Mouse (Mus musculus): Measurements from ENCODE around the gene Xk. TPM values are rescaled to one million over a fixed set of nuclear protein-coding genes. Genes with fewer than 3 reads are reported as not detected.
"Not testable (repeated sequence)": the region's sequence is repeated elsewhere in the genome, so short reads cannot be mapped to it uniquely, and the experiment has no call there.

Gene Xk
- total RNA-seq (2021) = 1 to 10 TPM; 4.1 to 6.1 TPM
- long read RNA-seq, experiment 1, full-length matches to known transcripts = 6 of 7 reads
- long read RNA-seq, experiment 1, partial matches to known transcripts = 1 of 7 reads
- long read RNA-seq, experiment 1, other reads (novel, unspliced or antisense) = 0 of 7 reads
- long read RNA-seq, experiment 2, full-length matches to known transcripts = 1 of 1 reads
- long read RNA-seq, experiment 2, partial matches to known transcripts = 0 of 1 reads
- long read RNA-seq, experiment 2, other reads (novel, unspliced or antisense) = 0 of 1 reads

GRCm38 (mm10) chrX:9272460-9273361 is at the start of gene Xk:
TSS of gene Xk (plus strand) at chrX:9272756.
- intact Hi-C loops (cut with DNase I) = no loop called here
- DNase-seq = peak; percentile 57 to 62

DNA sequence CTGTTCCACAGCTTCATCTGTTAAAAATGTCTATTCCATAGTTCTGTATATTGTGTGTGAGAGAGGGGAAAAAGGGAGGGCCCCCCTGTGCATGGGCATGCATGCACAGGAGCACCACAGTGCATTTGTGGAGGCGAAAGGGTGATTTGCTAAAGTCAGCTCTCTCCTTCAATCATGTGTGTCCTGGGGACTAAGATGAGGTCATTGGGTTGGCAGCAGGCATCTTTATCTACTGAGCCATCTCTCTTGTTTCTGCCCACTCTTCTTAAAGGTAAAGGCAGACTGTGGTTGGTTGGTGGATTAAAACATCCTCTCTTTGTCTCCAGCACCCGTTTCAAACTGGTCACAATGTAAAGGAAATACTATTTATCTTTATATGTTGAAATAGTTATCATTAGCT is 45.5 kb upstream of the Xk start:
- intact Hi-C loops (cut with DNase I) = no loop called here
- no peak for DNase-seq

GRCm38 (mm10) chrX:9240737-9241591 is 31.6 kb upstream of the Xk start:
- intact Hi-C loops (cut with DNase I) = no loop called here
- no peak for DNase-seq

- intact Hi-C loops (cut with DNase I) = no loop called here
- DNase-seq = peak in 1 of 2 experiments; percentile 7
These were observed 29.1 kb upstream of the Xk start for GRCm38 (mm10) chrX:9243381-9243864.

GRCm38 (mm10) chrX:9244603-9245336 is 27.8 kb upstream of the Xk start:
- DNase-seq = no peak
- intact Hi-C loops (cut with DNase I) = no loop called here

GRCm38 (mm10) chrX:9248911-9249310 is 23.6 kb upstream of the Xk start:
- no peak for DNase-seq
- intact Hi-C loops (cut with DNase I) = no loop called here

DNA sequence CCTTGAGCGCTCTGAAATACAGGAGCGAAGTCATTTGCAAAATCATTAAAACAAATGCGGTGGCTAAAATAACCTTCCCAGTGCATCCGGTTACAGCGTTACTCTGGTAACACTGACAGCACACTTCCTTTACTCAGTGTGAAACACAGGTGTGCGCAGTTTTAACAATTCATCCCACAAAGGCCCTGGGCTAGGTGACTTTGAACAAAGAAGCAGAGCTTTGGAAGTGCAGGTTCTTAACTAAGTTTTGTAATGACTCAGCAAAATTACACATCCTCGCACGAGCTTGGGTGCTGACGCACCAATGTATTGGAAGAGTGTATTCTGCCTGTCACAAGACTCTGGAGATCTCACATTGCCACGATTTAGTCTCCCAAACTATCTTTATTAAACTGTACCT is 18.6 kb upstream of the Xk start:
- intact Hi-C loops (cut with DNase I) = no loop called here

DNA sequence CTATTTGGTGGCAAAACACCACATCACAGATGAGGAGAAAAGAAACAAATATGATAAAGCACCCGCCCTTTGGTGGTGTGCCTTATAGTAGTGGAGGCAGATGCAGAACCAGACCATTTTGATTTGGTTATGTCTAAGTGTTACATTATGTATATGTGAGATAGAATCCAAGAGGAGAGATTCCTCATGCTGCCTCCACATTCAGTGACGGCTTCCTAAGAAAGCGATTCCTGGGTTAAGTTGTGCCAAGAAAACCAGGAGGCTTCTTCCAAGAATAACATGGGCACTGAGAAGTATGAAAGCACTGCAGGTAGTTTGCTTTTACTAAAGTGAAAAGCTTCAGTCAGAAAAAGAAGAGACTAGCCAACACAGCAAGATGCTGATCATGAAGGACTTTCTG is 17.7 kb upstream of the Xk start:
- DNase-seq = no peak
- intact Hi-C loops (cut with DNase I) = no loop called here

More for the DNA sequence above, 18.6 kb upstream of the Xk start:
- DNase-seq = no peak

DNA sequence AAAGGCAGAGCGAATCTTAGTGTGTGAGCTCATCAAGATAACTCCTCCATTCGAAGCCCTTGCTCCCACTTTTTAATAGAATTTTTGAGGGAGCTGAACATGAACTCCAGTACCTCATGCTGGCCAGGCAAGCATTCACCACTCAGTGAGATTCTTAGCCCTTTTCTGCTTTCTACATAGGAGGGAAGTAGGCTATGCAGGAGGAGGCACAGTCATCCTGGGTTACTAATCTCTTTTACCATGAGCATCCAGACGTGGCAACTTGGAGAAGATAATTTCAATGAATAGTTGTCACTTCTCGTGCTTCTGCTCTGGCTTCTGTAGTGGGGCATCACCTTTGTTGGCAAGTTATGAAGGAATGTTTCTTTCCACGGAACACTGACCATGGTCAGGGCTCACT is 15.8 kb upstream of the Xk start, which contains the start of gene Gm14862:
Gm14862 (minus strand) TSS at position 134 of the 400 bp plus-strand sequence.
- intact Hi-C loops (cut with DNase I) = no loop called here
- DNase-seq = no peak

DNA sequence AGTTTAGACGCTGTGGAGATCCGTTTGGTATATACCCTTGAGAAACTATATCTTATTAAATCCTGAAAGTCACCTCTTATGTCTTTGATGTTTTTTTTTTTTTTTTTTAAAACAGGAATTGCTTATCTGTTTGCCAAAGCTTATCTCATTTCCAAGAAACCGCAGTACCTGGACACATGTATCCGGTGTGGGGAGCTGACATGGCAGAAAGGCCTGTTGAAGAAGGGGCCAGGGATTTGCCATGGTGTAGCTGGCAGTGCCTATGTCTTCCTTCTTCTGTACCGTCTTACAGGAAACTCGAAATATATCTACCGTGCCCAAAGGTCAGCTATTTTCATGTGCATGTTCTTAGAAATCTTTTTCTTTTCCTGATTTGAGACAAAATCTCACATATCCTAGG is 14.7 kb upstream of the Xk start:
- DNase-seq = no peak
- intact Hi-C loops (cut with DNase I) = no loop called here

GRCm38 (mm10) chrX:9259267-9259666 is 13.3 kb upstream of the Xk start:
- intact Hi-C loops (cut with DNase I) = no loop called here
- no peak for DNase-seq

- intact Hi-C loops (cut with DNase I) = no loop called here
- peak in 1 of 2 experiments; percentile 23 for DNase-seq
These were observed 1.4 kb upstream of the Xk start for GRCm38 (mm10) chrX:9271112-9271511.

GRCm38 (mm10) chrX:9271947-9272459 is 553 bp upstream of the Xk start:
- intact Hi-C loops (cut with DNase I) = no loop called here
- DNase-seq = no peak

DNA sequence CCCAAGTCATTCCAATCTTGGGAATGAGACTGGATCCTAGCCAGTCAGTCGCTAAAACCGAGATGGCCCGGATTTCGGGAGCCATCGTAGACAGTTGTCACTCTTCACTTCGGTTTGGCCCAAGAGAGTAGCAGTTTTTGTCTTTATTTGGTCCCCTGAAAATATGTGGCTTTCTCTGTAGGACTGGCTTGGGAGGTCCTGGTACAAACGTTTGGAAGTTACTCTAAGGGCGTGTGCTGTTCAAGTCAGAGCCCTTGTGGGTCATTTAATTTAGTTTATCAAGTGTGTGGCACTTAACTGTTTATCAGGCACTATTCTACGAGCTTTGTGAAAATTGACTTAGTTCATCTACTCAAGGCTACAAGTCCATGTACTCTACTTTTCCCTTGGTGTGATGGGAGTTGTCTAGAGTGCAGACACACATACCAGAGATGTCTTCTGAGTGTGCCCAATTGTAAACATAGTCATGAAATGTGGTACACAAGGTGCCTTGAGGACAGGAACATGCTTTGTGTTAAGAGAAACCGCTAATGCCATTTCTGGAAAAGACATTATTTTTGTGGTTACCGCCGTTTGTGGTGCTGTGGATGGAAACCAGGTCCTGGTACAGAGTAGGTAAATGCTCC is 934 bp downstream of the Xk start:
- intact Hi-C loops (cut with DNase I) = no loop called here
- no peak for DNase-seq

GRCm38 (mm10) chrX:9274321-9274720 is 1.8 kb downstream of the Xk start:
- intact Hi-C loops (cut with DNase I) = no loop called here
- no peak for DNase-seq

DNA sequence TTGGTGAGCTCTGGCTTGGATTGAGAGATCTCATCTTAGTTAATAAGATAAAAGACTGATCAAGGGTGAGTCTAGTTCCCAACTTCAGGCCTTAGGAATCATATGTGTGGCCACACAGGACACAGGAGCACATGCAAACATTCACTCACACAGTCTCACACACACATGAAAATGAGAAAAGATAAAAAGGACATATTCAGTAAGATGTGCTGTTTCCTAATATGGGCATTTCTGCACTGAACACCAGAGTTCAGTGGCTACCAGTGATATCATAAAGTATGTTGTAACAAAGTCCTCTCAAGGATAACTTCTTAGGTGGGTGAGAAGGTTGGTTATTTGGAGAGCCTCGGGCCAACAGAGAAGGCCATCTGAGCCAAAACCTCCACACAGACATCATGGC is 10.9 kb downstream of the Xk start, which contains the start of gene H2al1m:
H2al1m (plus strand) TSS at position 301 of the 400 bp plus-strand sequence.
- DNase-seq; intact Hi-C loops (cut with DNase I): not testable (repeated sequence)

DNA sequence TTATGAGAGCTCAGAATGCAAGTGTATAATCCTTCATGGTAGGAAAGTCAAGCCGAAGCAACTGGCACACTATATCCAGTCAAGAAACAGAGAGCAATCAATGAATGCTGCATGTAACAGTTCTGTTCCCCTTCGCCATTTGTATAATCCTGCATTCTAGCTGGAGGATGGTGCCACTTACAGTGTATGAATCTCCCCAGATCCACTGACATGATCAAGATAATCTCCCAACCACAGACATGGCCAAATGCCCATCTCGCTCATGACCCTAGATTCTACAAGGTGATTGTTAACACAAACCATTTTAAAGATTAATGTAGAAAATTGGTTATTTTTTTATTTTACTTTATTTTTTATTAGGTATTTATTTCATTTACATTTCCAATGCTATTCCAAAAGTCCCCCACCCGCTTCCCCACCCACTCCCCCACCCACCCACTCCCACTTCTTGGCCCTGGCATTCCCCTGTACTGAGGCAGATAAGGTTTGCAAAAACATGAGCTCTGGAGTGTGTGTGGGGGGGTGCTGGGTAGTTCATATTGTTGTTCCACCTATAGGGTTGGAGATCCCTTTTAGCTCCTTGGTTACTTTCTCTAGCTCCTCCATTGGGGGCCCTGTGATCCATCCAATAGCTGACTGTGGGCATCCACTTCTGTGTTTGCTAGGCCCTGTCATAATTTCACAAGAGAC is 20.7 kb downstream of the Xk start:
- DNase-seq; intact Hi-C loops (cut with DNase I): not testable (repeated sequence)

DNA sequence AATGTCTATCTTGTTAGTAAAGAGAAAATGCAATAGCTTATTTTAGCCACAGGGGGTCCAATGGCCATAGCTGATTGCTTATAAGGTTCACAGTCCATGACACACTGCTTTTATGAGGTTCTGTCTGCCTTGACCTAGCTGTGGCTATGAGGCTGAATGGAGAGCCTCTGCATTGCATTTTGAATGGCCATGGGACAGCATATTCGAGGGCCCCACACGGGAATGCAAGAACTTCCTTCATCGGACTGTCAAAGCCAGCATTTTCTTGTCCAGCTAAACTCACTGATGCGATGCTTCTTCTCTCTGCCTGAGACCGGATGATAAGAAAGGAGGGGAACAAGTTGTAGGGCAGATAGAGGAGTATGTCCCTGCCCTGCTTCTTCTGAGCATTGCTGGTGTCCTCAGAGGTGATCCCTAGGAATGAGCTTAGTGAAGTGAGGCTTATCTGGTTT is 25.9 kb downstream of the Xk start:
- no peak for DNase-seq
- intact Hi-C loops (cut with DNase I) = no loop called here
